Mouse (Mus musculus) MEL (cell line): ENCODE data around the gene Adgb. TPM values are rescaled to one million over a fixed set of nuclear protein-coding genes. Genes with fewer than 3 reads are reported as not detected.

ENCODE experiments used
- DNase-seq: peaks from one replicate; pipeline ENCODE4 v3.0.0; 2011; ENCODE audit warnings: low read depth, low spot score
- H3K27ac ChIP-seq: 2 replicates; pipeline ENCODE4 v1.5.1; 2012; ENCODE audit warnings: low read depth, mild to moderate bottlenecking, control low read depth, low read length, moderate library complexity; ENCODE audit not compliant: control insufficient read depth
- H3K27me3 ChIP-seq, 2 experiments: fragments of 150-350 bp in 1 of 2; sonication (generic) in 1 of 2; 2 replicates each; pipeline ENCODE4 v1.6.1; 2012; ENCODE audit warnings: low read length in 2 of 2, mild to moderate bottlenecking in 2 of 2, improper control_type of control experiment in 1 of 2, moderate library complexity in 1 of 2; ENCODE audit not compliant: insufficient read depth in 2 of 2, control insufficient read depth in 1 of 2
- H3K36me3 ChIP-seq, 2 experiments: 2 replicates each; pipeline ENCODE4 v1.6.1; 2012 to 2014; ENCODE audit warnings: low read length in 2 of 2, improper control_type of control experiment in 1 of 2, inconsistent platforms in 1 of 2, mild to moderate bottlenecking in 1 of 2; ENCODE audit not compliant: insufficient read depth in 2 of 2, control insufficient read depth in 1 of 2
- H3K4me1 ChIP-seq, 2 experiments: fragments of 150-350 bp in 1 of 2; sonication (generic) in 1 of 2; 2 replicates each; pipeline ENCODE4 v1.6.1; 2012; ENCODE audit warnings: low read length in 2 of 2, improper control_type of control experiment in 1 of 2, mild to moderate bottlenecking in 1 of 2; ENCODE audit not compliant: insufficient read depth in 2 of 2, control insufficient read depth in 1 of 2
- H3K4me3 ChIP-seq, 2 experiments: fragments of 150-350 bp in 1 of 2; sonication (generic) in 1 of 2; 2 replicates each; pipeline ENCODE4 v1.5.1; 2012; ENCODE audit warnings: low read depth in 2 of 2, low read length in 2 of 2, mild to moderate bottlenecking in 2 of 2, moderate library complexity in 2 of 2, control low read depth in 1 of 2, improper control_type of control experiment in 1 of 2; ENCODE audit not compliant: control insufficient read depth in 1 of 2, insufficient read depth in 1 of 2
- H3K79me2 ChIP-seq: 2 replicates; pipeline ENCODE4 v1.6.1; 2012; ENCODE audit warnings: mild to moderate bottlenecking, low read length, moderate library complexity; ENCODE audit not compliant: control insufficient read depth, poor library complexity, insufficient read depth
- H3K9ac ChIP-seq: 2 replicates; pipeline ENCODE4 v1.6.1; 2012; ENCODE audit warnings: low read depth, mild to moderate bottlenecking, control low read depth, low read length, moderate library complexity; ENCODE audit not compliant: control insufficient read depth, poor library complexity, severe bottlenecking
- H3K9me3 ChIP-seq: fragments of 150-350 bp; sonication (generic); replicated peaks from 2 replicates; pipeline ENCODE4 v1.6.1; 2012; ENCODE audit warnings: mild to moderate bottlenecking, low read length, improper control_type of control experiment, moderate library complexity; ENCODE audit not compliant: insufficient read depth
- BHLHE40 ChIP-seq: IDR thresholded peaks from 2 replicates; pipeline ENCODE4 v1.6.1; 2012; ENCODE audit warnings: low read depth, mild to moderate bottlenecking, inconsistent platforms, low read length, improper control_type of control experiment, borderline replicate concordance
- CHD1 ChIP-seq: IDR thresholded peaks from 2 replicates; pipeline ENCODE4 v1.6.1; 2012; ENCODE audit warnings: low read depth, mild to moderate bottlenecking, inconsistent platforms, low read length, improper control_type of control experiment
- CHD2 ChIP-seq: IDR thresholded peaks from 2 replicates; pipeline ENCODE4 v1.6.1; 2011; ENCODE audit warnings: low read length, improper control_type of control experiment
- EP300 ChIP-seq, 2 experiments: IDR thresholded peaks; 2 replicates each; pipeline ENCODE4 v1.6.1; 2011; ENCODE audit warnings: improper control_type of control experiment in 2 of 2, low read length in 2 of 2, low read depth in 1 of 2, mild to moderate bottlenecking in 1 of 2
- HCFC1 ChIP-seq: IDR thresholded peaks from 2 replicates; pipeline ENCODE4 v1.6.1; 2012; ENCODE audit warnings: low read depth, mild to moderate bottlenecking, inconsistent platforms, low read length, improper control_type of control experiment, moderate library complexity
- JUND ChIP-seq: IDR thresholded peaks from 2 replicates; pipeline ENCODE4 v1.6.1; 2011; ENCODE audit warnings: low read depth, mild to moderate bottlenecking, improper control_type of control experiment, low read length
- MAX ChIP-seq: IDR thresholded peaks from 2 replicates; pipeline ENCODE4 v1.6.1; 2011; ENCODE audit warnings: low read length, improper control_type of control experiment
- MAZ ChIP-seq: IDR thresholded peaks from 2 replicates; pipeline ENCODE4 v1.6.1; 2012; ENCODE audit warnings: low read depth, mild to moderate bottlenecking, inconsistent platforms, low read length, improper control_type of control experiment
- MXI1 ChIP-seq: IDR thresholded peaks from 2 replicates; pipeline ENCODE4 v1.6.1; 2011; ENCODE audit warnings: mild to moderate bottlenecking, low read depth, low read length, improper control_type of control experiment
- MYB ChIP-seq: IDR thresholded peaks from 2 replicates; pipeline ENCODE4 v1.6.1; 2011; ENCODE audit warnings: mild to moderate bottlenecking, low read depth, low read length, improper control_type of control experiment
- MYC ChIP-seq: IDR thresholded peaks from 2 replicates; pipeline ENCODE4 v1.6.1; 2011; ENCODE audit warnings: low read depth, mild to moderate bottlenecking, low read length, improper control_type of control experiment, moderate library complexity
- NELFE ChIP-seq: IDR thresholded peaks from 2 replicates; pipeline ENCODE4 v1.6.1; 2011; ENCODE audit warnings: low read depth, low read length, improper control_type of control experiment
- NRF1 ChIP-seq: IDR thresholded peaks from 2 replicates; pipeline ENCODE4 v1.6.1; 2014; ENCODE audit warnings: low read depth, mild to moderate bottlenecking, inconsistent platforms, low read length, improper control_type of control experiment, moderate library complexity; ENCODE audit not compliant: poor library complexity, insufficient read depth, severe bottlenecking
- POLR2A ChIP-seq, 2 experiments: IDR thresholded peaks; 2 replicates each; pipeline ENCODE4 v1.6.1; 2011 to 2012; ENCODE audit warnings: low read length in 2 of 2, mild to moderate bottlenecking in 2 of 2, control low read depth in 1 of 2, improper control_type of control experiment in 1 of 2, low read depth in 1 of 2, moderate library complexity in 1 of 2; ENCODE audit not compliant: control insufficient read depth in 1 of 2, insufficient read depth in 1 of 2, poor library complexity in 1 of 2
- POLR2AphosphoS5 ChIP-seq: IDR thresholded peaks from 2 replicates; pipeline ENCODE4 v1.6.1; 2012; ENCODE audit warnings: low read depth, borderline replicate concordance, mild to moderate bottlenecking, inconsistent platforms, low read length, moderate library complexity, mixed read lengths
- RAD21 ChIP-seq: IDR thresholded peaks from 2 replicates; pipeline ENCODE4 v1.6.1; 2011; ENCODE audit warnings: mild to moderate bottlenecking, low read depth, low read length, improper control_type of control experiment
- SIN3A ChIP-seq: IDR thresholded peaks from 2 replicates; pipeline ENCODE4 v1.6.1; 2012; ENCODE audit warnings: low read length, improper control_type of control experiment, inconsistent platforms
- SMC3 ChIP-seq: IDR thresholded peaks from 2 replicates; pipeline ENCODE4 v1.6.1; 2011; ENCODE audit warnings: low read depth, low read length, improper control_type of control experiment
- TAL1 ChIP-seq: IDR thresholded peaks from 2 replicates; pipeline ENCODE4 v1.6.1; 2012; ENCODE audit warnings: mild to moderate bottlenecking, inconsistent platforms, low read length, moderate library complexity, mixed read lengths
- TBP ChIP-seq: IDR thresholded peaks from 2 replicates; pipeline ENCODE4 v1.8.0; 2011; ENCODE audit warnings: low read depth, low read length, improper control_type of control experiment
- TCF12 ChIP-seq: IDR thresholded peaks from 2 replicates; pipeline ENCODE4 v1.6.1; 2014; ENCODE audit warnings: low read depth, mild to moderate bottlenecking, inconsistent platforms, low read length, improper control_type of control experiment, moderate library complexity
- UBTF ChIP-seq: IDR thresholded peaks from 2 replicates; pipeline ENCODE4 v1.6.1; 2012; ENCODE audit warnings: low read depth, mild to moderate bottlenecking, inconsistent platforms, low read length, improper control_type of control experiment, moderate library complexity, borderline replicate concordance; ENCODE audit not compliant: insufficient read depth
- USF1 ChIP-seq: IDR thresholded peaks from 2 replicates; pipeline ENCODE4 v1.6.1; 2014; ENCODE audit warnings: low read depth, mild to moderate bottlenecking, inconsistent platforms, low read length, improper control_type of control experiment, moderate library complexity
- ZC3H11A ChIP-seq: IDR thresholded peaks from 2 replicates; pipeline ENCODE4 v1.6.1; 2012; ENCODE audit warnings: low read depth, mild to moderate bottlenecking, inconsistent platforms, low read length, improper control_type of control experiment
- ZKSCAN1 ChIP-seq: IDR thresholded peaks from 2 replicates; pipeline ENCODE4 v1.6.1; 2012; ENCODE audit warnings: low read depth, mild to moderate bottlenecking, inconsistent platforms, low read length, improper control_type of control experiment, moderate library complexity
- polyA plus RNA-seq, 2 experiments: library from polyadenylated mRNA; stranded (reverse) in 1 of 2; unstranded in 1 of 2; fragments of >175 nt in 1 of 2; fragments of >200 nt in 1 of 2; gene quantifications; 2 replicates each; pipeline versions ENCODE4 v1.2.1 to v1.2.4; 2012; ENCODE audit warnings: low replicate concordance in 2 of 2, low read depth in 1 of 2; ENCODE audit not compliant: insufficient read length in 2 of 2, insufficient read depth in 1 of 2, missing spikeins in 1 of 2
- total RNA-seq: library from RNA; depleted of rRNA; stranded (reverse); fragments of 300-350 nt; gene quantifications from 2 replicates; pipeline ENCODE4 v1.2.3, GENCODE M21; 2012

The Adgb gene
- total and polyA plus RNA-seq, 3 experiments = not detected

DNA sequence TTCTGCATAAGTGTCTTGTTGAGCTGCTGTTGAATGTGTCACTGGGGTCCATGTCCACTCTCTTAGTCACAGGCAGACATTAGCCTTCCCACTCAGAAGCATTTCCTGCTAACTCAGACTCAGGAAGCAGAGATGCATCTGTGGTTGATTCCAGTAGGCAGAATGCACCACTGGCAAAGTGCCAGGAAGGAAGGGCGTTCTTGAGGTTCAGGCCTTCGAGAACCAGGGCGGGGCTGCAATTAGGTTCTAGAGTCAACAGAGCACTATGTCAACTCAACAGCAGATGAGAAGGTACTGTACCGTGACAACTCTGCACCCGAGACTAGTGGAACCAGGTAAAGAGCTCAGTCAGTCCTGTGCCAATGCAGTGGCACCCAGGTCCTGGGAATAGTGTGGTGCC lies 164.7 kb downstream of the Adgb start:
- no peaks in the 10 kb centered on the region for H3K79me2 ChIP-seq
- DNase-seq = peak; percentile 3
- TF ChIP-seq USF1 (no peak), SMC3 (no peak), MXI1 (no peak), NRF1 (no peak), RAD21 (no peak), TCF12 (no peak), UBTF (no peak), BHLHE40 (no peak), CHD2 (no peak), MAX (no peak), TAL1 (no peak), EP300 (IDR thresholded peaks at IDR 0.05; ENCODE audit: low read depth in 1 of 2, low read length in 2 of 2) (no peak), MAZ (no peak), ZKSCAN1 (no peak), POLR2A (IDR thresholded peaks at IDR 0.05; ENCODE audit: control insufficient read depth in 1 of 2, insufficient read depth in 1 of 2, low read depth in 1 of 2, low read length in 2 of 2, poor library complexity in 1 of 2) (no peak), POLR2AphosphoS5 (no peak)
- no peak overlapping the region for H3K9ac ChIP-seq
- H3K27me3 ChIP-seq = no peaks in the 10 kb centered on the region
- no peaks in the 10 kb centered on the region for H3K4me1 ChIP-seq
- no peaks in the 10 kb centered on the region for H3K36me3 ChIP-seq
- no peak overlapping the region for H3K4me3 ChIP-seq
- H3K27ac ChIP-seq = no peak overlapping the region
- no peaks in the 10 kb centered on the region for H3K9me3 ChIP-seq

DNA sequence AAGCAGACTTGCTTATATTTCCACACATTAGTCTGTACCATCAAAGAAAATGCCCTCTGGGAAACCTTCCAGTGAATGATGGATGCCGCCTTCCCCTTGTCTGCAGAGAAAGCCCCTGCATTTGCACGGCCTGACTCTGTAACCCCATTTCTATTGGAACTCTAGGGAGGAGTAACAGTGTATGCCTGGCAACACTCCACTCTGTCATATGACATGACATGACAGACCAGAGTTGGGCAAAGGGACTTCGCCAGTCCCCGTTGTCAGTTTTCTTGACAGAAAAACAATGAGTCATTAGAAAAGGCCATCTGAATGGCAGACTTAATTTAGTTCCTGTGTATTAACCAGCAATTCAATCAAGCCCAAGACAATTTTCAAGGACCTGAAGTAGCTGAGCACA lies 167.8 kb downstream of the Adgb start:
- Histone ChIP-seq H3K9me3 (no peaks in the 10 kb centered on the region), H3K27me3 (no peaks in the 10 kb centered on the region), H3K36me3 (no peaks in the 10 kb centered on the region), H3K4me3 (no peak overlapping the region), H3K9ac (no peak overlapping the region), H3K27ac (no peak overlapping the region), H3K79me2 (no peaks in the 10 kb centered on the region), H3K4me1 (no peaks in the 10 kb centered on the region)
- TF ChIP-seq MAX (no peak), CHD1 (no peak), HCFC1 (no peak), MYC (no peak), EP300 (IDR thresholded peaks at IDR 0.05; ENCODE audit: low read depth in 1 of 2, low read length in 2 of 2) (no peak), SIN3A (no peak), ZC3H11A (no peak), TBP (no peak), MYB (no peak), POLR2AphosphoS5 (no peak), TAL1 (no peak), NELFE (no peak), JUND (no peak), CHD2 (no peak)
- DNase-seq = no peak
